Mouse (Mus musculus): Measurements from ENCODE around the gene Vps25.

- TF ChIP-seq CTCF (conservative IDR thresholded peaks at IDR 0.05 in 1 of 2, IDR thresholded peaks at IDR 0.05 in 1 of 2; ENCODE audit: low read depth in 2 of 2, low read length in 2 of 2) (no peak), RCOR1 (conservative IDR thresholded peaks at IDR 0.05; ENCODE audit: low read depth, low read length) (no peak), POLR2A (IDR thresholded peaks at IDR 0.05; ENCODE audit: low read depth, low read length) (no peak), E2F4 (IDR thresholded peaks at IDR 0.05; ENCODE audit: insufficient replicate concordance, low read depth, low read length) (no peak), EP300 (IDR thresholded peaks at IDR 0.05; ENCODE audit: low read length) (no peak), JUN (IDR thresholded peaks at IDR 0.05; ENCODE audit: insufficient read depth, low read depth, low read length) (no peak), HCFC1 (IDR thresholded peaks at IDR 0.05; ENCODE audit: low read depth, low read length) (no peak), MXI1 (IDR thresholded peaks at IDR 0.05; ENCODE audit: low read depth, low read length) (no peak), ELF1 (IDR thresholded peaks at IDR 0.05; ENCODE audit: low read depth, low read length) (no peak), MAX (IDR thresholded peaks at IDR 0.05; ENCODE audit: low read length) (no peak), USF2 (conservative IDR thresholded peaks at IDR 0.05; ENCODE audit: low read depth, low read length) (no peak)
Measured at GRCm38 (mm10) chr11:101259261-101259712, 5.8 kb downstream of the Vps25 start.

All from CH12.LX (cell line).